Mouse (Mus musculus): Measurements from ENCODE around the gene Tsku.

Tsku gene

DNA sequence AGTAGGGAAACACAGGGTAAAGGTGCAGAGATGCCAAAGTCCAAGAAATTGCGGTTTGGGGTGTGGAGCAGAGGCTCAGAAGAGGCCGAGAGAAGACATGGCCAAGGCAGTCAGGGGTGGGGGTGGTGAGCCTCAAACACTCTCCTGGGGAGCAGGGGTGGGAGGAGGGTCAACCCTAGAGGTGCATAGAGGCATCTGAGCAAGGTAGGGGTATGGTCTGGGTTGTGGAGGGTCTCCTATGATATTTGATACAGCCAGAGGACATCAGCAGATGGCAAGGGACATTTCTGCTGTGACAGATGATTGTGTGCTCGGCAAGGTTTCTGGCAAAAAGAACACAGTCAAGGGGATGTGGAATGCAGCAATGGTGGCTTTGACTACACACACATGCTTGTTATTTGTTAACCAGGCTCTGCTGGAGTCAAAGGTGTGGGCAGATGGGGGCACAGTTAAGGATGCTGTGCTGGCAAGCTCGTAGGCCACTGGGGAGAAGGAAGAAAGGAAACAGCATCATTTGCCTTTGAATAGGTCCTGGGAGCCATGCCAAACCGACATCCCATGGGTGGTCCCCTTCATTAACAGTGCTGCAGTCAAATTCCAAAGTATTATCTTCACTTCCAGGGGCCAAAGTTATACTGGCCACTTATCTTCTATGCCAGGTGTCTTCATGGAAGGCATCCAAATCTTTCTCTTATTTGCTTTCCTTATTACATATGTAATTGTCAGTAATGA lies 37.7 kb downstream of the Tsku start:
- DNase-seq, result peak; percentile 61

DNA sequence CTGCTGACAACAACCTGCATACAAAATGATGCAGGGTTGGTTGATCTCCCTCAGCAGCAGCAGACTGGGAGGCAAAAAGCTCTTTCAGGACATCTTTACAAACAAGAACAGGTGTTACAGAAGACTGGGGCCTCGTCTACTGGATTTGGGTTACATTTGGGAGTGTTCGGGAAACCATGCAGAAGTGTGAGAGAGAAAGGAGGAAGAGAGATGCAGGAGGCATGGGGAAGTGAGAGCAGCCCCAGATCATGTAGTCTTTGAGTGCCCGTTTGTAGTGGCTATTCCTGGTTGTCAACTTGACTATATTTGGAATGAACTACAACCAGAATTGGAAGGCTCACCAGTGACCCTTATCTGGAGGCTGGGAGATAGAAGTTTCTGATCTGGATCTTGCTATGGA lies 38.7 kb downstream of the Tsku start:
- no peak for DNase-seq

DNA sequence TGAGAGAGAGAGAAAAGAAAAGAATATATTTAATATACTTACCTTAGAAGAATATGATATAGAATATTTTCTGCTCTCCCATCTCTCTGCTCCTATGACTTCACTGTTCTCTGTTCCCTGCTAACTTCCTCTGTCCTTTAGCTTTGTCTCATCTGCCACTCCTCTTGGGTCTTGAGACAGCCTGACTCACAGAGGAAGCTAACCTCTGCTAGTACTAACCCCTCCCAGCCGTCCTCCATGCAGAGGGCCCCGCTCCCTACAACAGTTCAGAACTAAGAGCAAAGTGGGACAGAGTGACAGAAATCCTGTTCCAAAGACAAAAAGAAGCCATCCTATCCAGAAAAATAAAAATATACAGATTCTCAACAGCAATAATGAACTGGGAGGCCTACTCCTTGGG lies 40.0 kb downstream of the Tsku start, which contains the start of gene Acer3:
TSS of gene Acer3 (minus strand) at position 126 of the 400 bp plus-strand sequence.
- DNase-seq, result no peak

DNA sequence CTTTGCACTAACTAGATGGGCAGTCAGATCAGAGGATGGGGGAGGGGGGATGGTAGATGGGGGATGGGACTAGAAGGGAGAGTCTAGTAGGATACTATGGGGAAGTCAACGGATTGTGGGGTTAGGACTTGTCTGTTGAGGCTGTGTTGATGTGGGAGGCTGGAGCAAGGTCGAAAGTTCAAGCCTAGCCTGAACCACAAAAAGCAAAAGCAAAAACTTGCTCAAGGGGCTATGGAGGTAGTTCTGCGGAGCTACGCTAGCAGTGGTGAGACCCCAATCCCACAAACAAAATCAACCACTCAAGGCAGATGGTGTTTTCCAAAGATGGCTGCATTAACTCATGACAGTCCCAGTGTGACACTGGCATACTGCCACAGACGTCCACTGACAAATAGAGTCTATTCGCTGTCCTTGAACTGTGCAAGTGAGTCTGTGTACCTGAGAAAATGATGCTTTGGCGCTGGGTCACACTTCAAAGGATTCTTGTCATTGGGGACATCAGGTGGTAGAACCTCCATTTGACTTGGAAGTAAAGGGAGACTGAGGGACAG lies 41.0 kb downstream of the Tsku start:
- no peak for DNase-seq

DNA sequence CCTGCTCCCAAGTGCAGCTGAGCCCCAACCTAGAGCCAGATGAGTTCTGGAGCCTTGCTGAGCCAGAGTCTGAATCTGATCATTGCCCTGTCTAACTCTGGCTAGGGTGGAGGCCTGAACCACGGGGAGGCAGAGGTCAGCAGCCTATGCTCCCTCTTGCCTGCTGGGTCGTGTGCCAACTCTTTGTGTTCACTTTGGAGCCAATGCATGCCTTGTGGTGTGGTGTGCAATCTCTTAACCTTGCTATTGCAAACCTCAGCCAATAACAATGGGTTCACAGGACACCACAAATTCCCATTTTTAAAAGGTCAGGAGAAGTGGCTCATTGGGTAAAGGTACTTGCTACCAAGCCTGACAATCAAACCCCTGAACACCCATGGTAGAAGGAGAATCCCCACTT lies 44.6 kb downstream of the Tsku start:
- DNase-seq, result no peak

DNA sequence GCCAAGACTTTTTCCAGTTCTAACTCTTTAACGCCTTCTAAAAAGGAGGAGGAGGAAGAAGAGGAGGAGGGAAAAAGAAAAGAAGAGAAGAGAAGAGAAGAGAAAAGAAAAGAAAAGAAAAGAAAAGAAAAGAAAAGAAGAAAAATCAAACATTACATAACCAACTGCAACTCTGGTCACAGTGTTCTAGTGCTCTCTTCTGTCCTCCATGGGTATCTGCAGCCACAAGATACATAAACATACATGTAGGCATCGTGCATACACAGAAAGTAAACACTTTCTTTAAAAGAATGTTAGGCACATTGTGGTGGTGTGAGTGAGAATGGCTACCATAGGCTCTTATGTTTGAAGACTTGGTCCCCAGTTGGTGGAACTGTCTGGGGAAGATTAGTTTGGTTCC lies 46.0 kb downstream of the Tsku start:
- no peak for DNase-seq

DNA sequence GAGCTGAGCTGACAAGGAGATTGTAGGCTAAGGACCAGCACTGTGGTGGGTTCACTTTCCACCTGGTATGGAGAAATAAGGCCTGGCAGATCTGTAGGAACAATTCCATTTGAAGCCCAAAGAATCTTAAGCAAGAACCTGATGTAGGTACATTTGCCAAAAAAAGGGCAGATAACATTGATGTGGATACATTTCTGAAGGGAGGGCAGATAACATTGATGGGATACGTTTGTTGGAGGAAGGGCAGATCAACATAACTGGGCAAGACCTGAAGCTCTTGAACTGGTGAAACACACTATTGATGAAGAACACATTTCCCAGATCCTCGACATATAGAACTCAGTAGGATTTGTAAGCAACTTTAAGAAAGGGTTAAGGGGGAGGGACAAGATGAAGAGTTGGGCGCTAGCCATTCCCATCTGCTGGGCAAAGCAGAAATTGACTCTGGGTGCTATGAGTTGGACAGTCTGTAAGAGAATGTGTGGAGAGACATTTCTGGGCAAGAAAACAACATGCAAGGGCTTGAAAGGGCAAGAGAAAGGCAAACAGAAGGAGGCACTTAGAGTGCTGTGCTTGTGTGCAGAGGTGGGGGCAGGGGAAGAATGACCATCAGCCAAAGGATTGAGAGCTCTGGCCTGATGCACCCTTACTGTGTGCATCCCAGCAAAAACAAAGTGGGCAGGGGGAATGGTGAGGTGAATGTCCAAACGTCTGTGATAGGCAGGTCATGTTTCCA lies 48.8 kb downstream of the Tsku start:
- DNase-seq, result no peak

DNA sequence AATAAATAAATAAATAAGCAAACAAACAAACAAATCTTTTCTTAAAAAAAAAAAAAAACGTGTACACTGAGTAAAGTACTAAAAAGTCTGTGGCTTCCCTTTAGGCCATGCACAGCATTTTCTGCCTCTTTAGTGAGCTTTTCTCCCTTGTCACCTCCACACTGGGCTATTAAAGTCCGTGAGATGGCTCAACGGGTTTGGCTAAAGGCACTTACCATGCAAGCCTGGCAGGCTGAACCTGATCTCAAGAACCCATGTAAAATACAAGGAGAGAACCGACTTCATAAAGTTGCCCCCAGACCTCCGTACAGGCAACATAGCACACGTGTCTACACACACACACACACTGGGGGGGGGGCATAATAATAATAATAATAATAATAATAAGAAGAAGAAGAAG lies 50.9 kb downstream of the Tsku start:
- no peak for DNase-seq

DNA sequence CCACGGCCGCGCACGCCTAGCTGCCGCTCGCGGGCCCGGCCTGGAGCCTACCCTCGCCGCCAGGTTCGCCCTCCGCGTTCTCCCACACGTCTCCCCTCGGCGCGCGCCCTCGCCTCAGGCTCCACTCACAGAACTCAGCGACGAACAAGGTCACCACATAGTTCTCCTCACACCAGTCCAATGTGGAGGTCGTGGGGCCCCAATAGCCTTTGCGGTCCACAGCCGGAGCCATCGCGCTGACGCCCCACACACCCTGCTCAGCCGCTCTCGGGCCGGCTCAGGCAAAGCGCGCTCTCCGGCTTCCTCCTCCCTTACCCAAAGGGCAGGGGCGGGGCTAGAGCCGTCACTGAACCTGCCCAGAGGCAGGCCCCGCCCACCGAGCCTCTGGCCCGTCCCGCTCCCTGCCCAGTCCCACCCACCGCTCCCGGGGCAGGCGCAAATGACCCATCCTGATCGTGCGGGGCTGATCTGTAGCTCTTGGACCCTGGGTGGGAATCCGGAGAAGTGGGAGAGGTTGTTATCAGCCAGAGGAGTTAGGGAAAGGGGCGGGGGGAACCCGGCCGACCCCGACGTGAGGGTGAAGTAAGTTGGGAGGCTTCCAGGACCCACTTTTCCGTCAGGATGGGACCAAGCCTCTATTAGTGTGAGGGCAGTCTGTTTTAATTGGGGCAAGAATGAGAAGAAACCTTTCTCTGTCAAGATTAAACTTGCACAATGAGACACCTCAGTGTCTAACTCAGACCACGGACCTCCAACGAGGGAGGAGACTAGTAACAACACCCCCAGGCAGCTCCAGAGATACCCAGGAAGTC lies 51.7 kb downstream of the Tsku start:
- peak; percentile 98 for DNase-seq

DNA sequence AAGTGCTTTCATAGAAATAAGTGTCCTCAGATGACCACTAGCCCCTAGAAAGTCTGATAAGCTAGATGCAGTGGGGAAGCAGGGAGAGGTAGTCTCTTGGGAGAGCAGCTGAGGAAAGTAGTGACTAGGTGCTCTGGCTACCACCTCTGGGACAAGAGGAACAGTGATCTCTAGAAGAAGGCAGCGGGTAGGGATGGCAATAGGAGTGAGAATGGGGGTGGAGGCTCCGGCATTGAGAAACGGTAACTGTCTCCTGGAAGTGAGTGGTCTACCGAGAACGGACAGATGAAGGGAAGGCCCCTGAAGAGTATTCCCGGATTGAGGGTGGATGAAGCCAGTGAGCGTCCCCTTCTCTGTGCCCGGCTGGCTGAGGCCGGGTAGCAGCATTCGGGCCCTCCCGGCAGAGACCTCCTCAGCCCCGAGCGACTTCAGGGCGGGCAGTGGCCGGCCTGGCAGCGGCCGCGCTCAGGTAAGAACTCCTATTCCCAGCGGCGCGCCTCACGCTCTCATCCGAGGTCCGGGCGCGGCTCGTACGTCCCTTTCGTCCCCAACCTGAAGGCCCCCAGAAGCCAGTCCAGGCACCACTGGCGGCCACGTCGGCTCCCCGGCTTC lies 52.4 kb downstream of the Tsku start:
- DNase-seq, result no peak

DNA sequence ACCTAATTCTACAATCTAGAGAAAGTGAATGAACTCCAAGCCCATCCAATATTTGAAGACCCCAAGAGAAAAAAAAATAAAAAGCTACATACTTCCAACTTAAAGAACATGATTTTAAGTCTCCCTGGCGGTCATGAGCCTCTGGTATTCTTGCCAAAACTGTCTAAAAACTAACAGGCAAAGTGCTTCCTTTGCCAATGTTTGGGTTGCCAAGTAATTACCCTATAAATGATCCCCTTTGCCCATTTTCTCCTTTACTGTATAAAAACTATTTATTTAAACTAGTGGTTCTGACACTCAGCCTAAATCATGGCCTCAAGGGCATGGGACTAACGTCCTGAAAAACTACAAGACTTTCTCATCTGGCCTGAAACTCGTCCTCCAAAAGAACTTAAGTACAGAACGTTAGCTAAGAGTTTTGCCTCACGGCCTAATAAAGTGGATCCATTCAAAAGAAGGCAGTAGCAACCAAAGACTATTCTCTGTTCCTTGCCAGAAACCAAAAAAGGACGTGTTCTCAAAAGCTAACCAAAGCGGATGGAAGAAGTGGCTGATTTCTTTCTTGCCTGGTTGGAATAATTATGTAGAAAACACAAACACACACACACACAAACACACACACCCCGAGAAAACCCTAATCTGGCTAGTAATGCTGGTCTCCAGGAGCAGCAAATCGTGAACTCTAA lies 53.1 kb downstream of the Tsku start:
- DNase-seq, result no peak

DNA sequence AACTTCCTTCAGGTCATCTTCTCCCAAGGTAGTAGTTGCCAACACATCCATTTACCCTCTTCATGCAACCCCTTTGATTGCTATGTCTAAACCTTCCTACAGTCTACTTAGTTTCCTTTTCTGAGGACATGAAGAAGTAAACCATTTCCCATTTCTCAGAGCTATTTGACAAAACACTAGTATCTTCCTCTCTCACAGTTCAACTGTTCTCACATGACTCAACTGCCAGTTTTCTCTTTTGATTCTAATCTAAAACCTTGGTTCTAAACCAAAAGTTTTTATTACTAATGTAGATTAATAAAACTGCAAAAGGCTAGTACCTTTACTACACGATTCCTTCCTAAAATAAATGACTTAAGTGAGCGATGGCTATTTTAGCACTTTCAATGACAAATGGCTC lies 53.7 kb downstream of the Tsku start:
- DNase-seq, result no peak

All from kidney, postnatal 14 days (tissue).